Mouse (Mus musculus): ENCODE data around the gene Gabbr1. TPM values are rescaled to one million over a fixed set of nuclear protein-coding genes. Genes with fewer than 3 reads are reported as not detected.

Gene Gabbr1
- polyA plus RNA-seq, 1 experiment = 28.7 TPM

DNA sequence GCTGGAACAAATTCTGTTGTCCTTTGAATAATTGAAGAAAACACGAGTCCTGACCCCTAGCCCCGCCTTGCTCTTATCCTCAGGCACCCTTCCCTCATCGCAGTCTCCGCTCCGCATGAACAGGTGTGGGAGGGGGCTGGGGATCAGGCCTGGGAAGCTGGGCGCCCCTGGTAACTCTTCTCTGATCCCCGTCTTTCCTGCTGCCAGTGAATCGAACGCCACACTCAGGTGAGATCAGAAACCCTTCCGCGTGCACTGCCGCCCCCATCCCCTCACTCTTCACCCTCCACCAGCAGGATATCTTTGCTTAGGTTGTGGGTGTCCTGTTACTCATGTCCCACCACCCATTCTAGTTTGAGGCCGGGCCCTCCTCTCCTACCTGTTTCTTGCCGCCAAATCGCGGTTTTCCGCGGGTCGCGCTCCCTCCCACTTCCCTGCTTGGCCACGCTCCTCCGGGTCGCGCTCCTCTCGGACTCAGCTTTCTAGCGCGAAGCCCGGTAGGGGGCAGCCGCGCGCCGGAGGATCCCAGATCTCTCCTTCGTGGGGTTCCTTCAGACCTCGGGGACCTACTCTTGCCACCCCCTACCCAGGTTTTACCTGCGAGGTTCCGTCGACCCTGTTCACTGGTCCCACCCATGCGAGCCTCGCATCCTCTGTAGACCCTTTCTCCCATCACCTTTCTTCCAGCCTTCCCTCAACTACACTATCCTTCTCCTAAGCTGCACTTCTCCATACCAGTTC, 4.0 kb downstream of the Gabbr1 start:
- peak overlapping the region; percentile 43; the same call in 1 of the 2 replicates for H3K4me3 ChIP-seq (ENCODE audit: extremely low read depth, insufficient read depth, insufficient read length)
- peaks cover 5% of the 10 kb centered on the region; the same call in 1 of the 2 replicates for H3K27me3 ChIP-seq (ENCODE audit: control insufficient read depth, insufficient read depth, low read length)
- 18% methylated on average over 39 of the region's 39 CpGs for WGBS
- H3K36me3 ChIP-seq (ENCODE audit: control insufficient read depth, insufficient read depth, low read length) = peaks cover 1% of the 10 kb centered on the region; the same call in 1 of the 2 replicates
- DNase-seq (ENCODE audit: low read depth in 1 of 2, low spot score in 2 of 2) = peak in 1 of 2 experiments; percentile 43
- peaks cover 16% of the 10 kb centered on the region for H3K4me1 ChIP-seq (ENCODE audit: control insufficient read depth, insufficient read depth, insufficient read length)
- no peak for TF ChIP-seq POLR2A (IDR thresholded peaks at IDR 0.05; ENCODE audit: low read depth, low read length)
- peak; percentile 17; the same call in 1 of the 2 replicates for TF ChIP-seq CTCF (IDR thresholded peaks at IDR 0.05; ENCODE audit: extremely low read depth, insufficient read depth, insufficient read length, insufficient replicate concordance)
- no peak overlapping the region for H3K27ac ChIP-seq (ENCODE audit: insufficient read depth, low read length)

DNA sequence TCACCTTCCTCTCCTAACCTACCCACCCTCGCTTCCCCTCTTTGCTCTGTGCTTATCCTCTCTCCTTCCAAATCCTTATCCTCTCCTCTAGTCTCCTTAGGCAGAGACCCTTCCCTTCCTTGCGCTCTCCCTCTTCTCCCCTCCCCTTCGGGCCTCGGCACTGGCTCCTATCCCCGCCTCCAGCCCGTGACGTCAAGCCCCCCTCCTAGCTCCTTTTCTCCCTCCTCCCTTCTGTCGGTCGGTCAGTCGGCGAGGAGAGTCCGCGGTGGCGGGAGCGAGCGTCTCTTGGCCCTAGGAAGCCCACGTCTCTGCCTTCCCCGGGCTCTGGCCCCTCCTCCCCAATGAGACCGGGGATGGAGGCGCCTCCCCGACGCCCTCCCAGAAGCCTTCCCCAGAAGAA, 4.6 kb downstream of the Gabbr1 start:
- peak in 1 of 2 experiments; percentile 41 for DNase-seq (ENCODE audit: low read depth in 1 of 2, low spot score in 2 of 2)
- Histone ChIP-seq H3K4me3 (ENCODE audit: extremely low read depth, insufficient read depth, insufficient read length) (peak overlapping the region; percentile 43; the same call in 1 of the 2 replicates), H3K27me3 (ENCODE audit: control insufficient read depth, insufficient read depth, low read length) (peaks cover 5% of the 10 kb centered on the region; the same call in 1 of the 2 replicates), H3K4me1 (ENCODE audit: control insufficient read depth, insufficient read depth, insufficient read length) (peaks cover 16% of the 10 kb centered on the region), H3K36me3 (ENCODE audit: control insufficient read depth, insufficient read depth, low read length) (peaks cover 3% of the 10 kb centered on the region; the same call in 1 of the 2 replicates), H3K27ac (ENCODE audit: insufficient read depth, low read length) (no peak overlapping the region)
- TF ChIP-seq POLR2A (IDR thresholded peaks at IDR 0.05; ENCODE audit: low read depth, low read length) = 0 out of 2 replicates have a peak, but pooled peaks have one; percentile 4
- no peak for TF ChIP-seq CTCF (IDR thresholded peaks at IDR 0.05; ENCODE audit: extremely low read depth, insufficient read depth, insufficient read length, insufficient replicate concordance)
- 5% methylated on average over 22 of the region's 22 CpGs for WGBS

GRCm38 (mm10) chr17:37050876-37051275, 5.1 kb downstream of the Gabbr1 start:
- peaks cover 5% of the 10 kb centered on the region; the same call in 1 of the 2 replicates for H3K27me3 ChIP-seq (ENCODE audit: control insufficient read depth, insufficient read depth, low read length)
- DNase-seq (ENCODE audit: low read depth in 1 of 2, low spot score in 2 of 2) = no peak
- peaks cover 3% of the 10 kb centered on the region; the same call in 1 of the 2 replicates for H3K36me3 ChIP-seq (ENCODE audit: control insufficient read depth, insufficient read depth, low read length)
- 41% methylated on average over 24 of the region's 27 CpGs for WGBS
- H3K4me1 ChIP-seq (ENCODE audit: control insufficient read depth, insufficient read depth, insufficient read length) = peaks cover 16% of the 10 kb centered on the region
- H3K4me3 ChIP-seq (ENCODE audit: extremely low read depth, insufficient read depth, insufficient read length) = peak overlapping the region; percentile 16; the same call in 1 of the 2 replicates
- TF ChIP-seq CTCF (IDR thresholded peaks at IDR 0.05; ENCODE audit: extremely low read depth, insufficient read depth, insufficient read length, insufficient replicate concordance) = no peak
- no peak overlapping the region for H3K27ac ChIP-seq (ENCODE audit: insufficient read depth, low read length)

DNA sequence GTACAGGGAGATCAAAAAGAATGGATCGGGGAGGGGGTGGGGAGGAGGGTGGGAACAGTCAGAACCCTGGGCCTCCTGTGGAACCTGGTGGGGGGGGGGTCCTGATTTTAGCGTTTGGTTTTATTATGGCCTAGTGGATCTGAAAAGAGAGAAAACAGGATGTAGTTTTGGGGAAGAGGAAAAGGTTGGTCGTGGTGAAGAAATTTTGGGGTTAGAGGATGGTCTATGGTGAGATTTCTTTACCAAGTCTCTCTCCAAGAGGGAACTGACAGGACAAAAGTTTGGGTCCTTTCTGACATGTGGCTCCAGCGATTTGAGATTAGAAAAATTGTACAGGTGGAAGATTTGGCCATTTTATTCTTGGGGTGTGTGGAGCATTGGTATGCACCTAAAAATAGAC, 6.0 kb downstream of the Gabbr1 start:
- Histone ChIP-seq H3K27ac (ENCODE audit: insufficient read depth, low read length) (no peak overlapping the region), H3K4me1 (ENCODE audit: control insufficient read depth, insufficient read depth, insufficient read length) (peaks cover 13% of the 10 kb centered on the region; the same call in 1 of the 2 replicates), H3K36me3 (ENCODE audit: control insufficient read depth, insufficient read depth, low read length) (peaks cover 4% of the 10 kb centered on the region; the same call in 1 of the 2 replicates), H3K4me3 (ENCODE audit: extremely low read depth, insufficient read depth, insufficient read length) (no peak overlapping the region), H3K27me3 (ENCODE audit: control insufficient read depth, insufficient read depth, low read length) (peaks cover 3% of the 10 kb centered on the region; the same call in 1 of the 2 replicates)
- DNase-seq (ENCODE audit: low read depth in 1 of 2, low spot score in 2 of 2) = no peak
- TF ChIP-seq POLR2A (IDR thresholded peaks at IDR 0.05; ENCODE audit: low read depth, low read length) (no peak), CTCF (IDR thresholded peaks at IDR 0.05; ENCODE audit: extremely low read depth, insufficient read depth, insufficient read length, insufficient replicate concordance) (no peak)
- WGBS = 34% methylated on average over 4 of the region's 4 CpGs

- H3K27ac ChIP-seq (ENCODE audit: insufficient read depth, low read length) = no peak overlapping the region
- H3K36me3 ChIP-seq (ENCODE audit: control insufficient read depth, insufficient read depth, low read length) = peaks cover 9% of the 10 kb centered on the region
- no peaks in the 10 kb centered on the region for H3K27me3 ChIP-seq (ENCODE audit: control insufficient read depth, insufficient read depth, low read length)
- H3K4me1 ChIP-seq (ENCODE audit: control insufficient read depth, insufficient read depth, insufficient read length) = no peaks in the 10 kb centered on the region
- 92% methylated on average over 6 of the region's 6 CpGs for WGBS
- no peak for TF ChIP-seq CTCF (IDR thresholded peaks at IDR 0.05; ENCODE audit: extremely low read depth, insufficient read depth, insufficient read length, insufficient replicate concordance)
- no peak for DNase-seq (ENCODE audit: low read depth in 1 of 2, low spot score in 2 of 2)
- no peak overlapping the region for H3K4me3 ChIP-seq (ENCODE audit: extremely low read depth, insufficient read depth, insufficient read length)
Observed at GRCm38 (mm10) chr17:37056957-37057356, 11.2 kb downstream of the Gabbr1 start.

GRCm38 (mm10) chr17:37061435-37061834, 15.7 kb downstream of the Gabbr1 start:
- WGBS = 91% methylated on average over 3 of the region's 3 CpGs
- peaks cover 15% of the 10 kb centered on the region for H3K36me3 ChIP-seq (ENCODE audit: control insufficient read depth, insufficient read depth, low read length)
- no peak overlapping the region for H3K4me3 ChIP-seq (ENCODE audit: extremely low read depth, insufficient read depth, insufficient read length)
- H3K27ac ChIP-seq (ENCODE audit: insufficient read depth, low read length) = no peak overlapping the region
- H3K4me1 ChIP-seq (ENCODE audit: control insufficient read depth, insufficient read depth, insufficient read length) = no peaks in the 10 kb centered on the region
- no peaks in the 10 kb centered on the region for H3K27me3 ChIP-seq (ENCODE audit: control insufficient read depth, insufficient read depth, low read length)
- no peak for DNase-seq (ENCODE audit: low read depth in 1 of 2, low spot score in 2 of 2)
- TF ChIP-seq POLR2A (IDR thresholded peaks at IDR 0.05; ENCODE audit: low read depth, low read length) = no peak
- TF ChIP-seq CTCF (IDR thresholded peaks at IDR 0.05; ENCODE audit: extremely low read depth, insufficient read depth, insufficient read length, insufficient replicate concordance) = no peak

Data from spleen, adult 2 months (tissue).